Mouse (Mus musculus): ENCODE data around the gene Vmac.

Vmac gene

DNA sequence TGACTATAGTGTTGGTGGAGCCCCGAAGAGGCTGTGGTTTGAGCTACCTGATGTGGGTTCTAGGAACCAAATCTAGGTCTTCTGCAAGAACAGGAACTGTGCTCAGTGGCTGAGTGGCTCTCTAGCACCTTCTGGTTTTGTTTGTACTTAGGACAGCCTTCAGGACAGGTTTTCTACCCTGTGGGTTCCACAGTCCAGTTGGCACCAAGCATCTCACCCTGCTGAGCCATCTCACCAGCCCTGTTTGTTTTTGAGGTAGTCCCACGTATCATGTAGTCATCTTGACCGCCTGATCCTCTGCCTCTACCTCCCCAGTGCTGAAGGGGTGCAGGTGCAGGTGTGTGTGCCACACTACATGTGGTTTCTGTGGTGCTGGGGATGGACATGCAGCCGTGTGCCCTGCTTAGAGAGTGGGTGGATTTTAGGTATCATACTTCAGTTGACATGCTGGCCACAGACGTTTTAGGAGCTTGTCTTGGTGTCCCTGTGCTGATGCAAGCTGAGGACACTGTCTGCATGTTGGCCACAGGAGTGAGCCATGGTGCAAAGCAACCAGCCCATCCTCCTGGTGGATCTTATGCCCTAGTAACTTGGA lies 34.2 kb downstream of the Vmac start:
- no peak for DNase-seq

GRCm38 (mm10) chr17:56682880-56683279 lies 34.9 kb downstream of the Vmac start:
- DNase-seq: no peak

GRCm38 (mm10) chr17:56681791-56682190 lies 36.0 kb downstream of the Vmac start:
- no peak for DNase-seq

DNA sequence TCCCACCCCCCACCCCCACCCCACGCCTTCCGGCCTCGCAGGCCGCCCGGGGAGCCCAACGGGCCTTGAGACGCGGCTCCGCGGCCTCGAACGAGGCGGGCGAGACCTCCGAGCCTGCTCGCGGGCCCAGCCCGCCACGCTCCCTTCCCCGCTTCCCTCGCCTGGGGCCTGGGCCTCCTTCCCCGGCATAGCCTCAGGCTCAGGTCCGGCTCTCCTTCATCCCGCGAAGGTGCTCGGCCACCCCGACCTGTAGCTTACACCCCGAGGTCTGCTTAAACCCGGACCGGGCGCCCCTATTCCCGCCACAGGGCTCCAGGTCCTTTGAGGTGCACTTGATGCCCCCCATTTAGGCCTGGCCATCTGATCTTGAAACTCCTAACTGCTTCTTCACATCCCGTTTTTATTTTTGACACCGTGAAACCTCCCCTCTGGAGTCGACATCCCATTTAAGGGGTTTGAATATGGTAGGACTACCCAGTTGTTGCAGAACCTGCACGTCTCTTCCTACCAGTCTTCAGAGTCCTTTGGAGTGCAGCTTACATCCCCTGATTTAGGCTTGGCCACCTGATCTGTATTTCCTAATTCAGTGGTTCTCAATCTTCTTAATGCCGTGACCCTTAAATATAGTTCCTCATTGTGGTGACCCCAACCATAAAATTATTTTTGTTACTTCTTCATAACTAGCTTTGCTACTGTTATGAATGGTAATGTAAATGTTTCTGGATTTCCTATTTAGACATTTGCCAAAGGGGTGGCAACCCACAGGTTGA lies 44.0 kb downstream of the Vmac start:
- DNase-seq: no peak

GRCm38 (mm10) chr17:56672941-56673646 lies 44.7 kb downstream of the Vmac start, which contains the start of gene Ranbp3:
Ranbp3 (plus strand) TSS chr17:56673294.
- peak; percentile 100 for DNase-seq

GRCm38 (mm10) chr17:56669766-56670165 lies 48.1 kb downstream of the Vmac start:
- DNase-seq: no peak

- peak; percentile 91 for DNase-seq
Measured at GRCm38 (mm10) chr17:56668384-56669144, 49.3 kb downstream of the Vmac start.

GRCm38 (mm10) chr17:56667591-56667990 lies 50.2 kb downstream of the Vmac start:
- DNase-seq: no peak

DNA sequence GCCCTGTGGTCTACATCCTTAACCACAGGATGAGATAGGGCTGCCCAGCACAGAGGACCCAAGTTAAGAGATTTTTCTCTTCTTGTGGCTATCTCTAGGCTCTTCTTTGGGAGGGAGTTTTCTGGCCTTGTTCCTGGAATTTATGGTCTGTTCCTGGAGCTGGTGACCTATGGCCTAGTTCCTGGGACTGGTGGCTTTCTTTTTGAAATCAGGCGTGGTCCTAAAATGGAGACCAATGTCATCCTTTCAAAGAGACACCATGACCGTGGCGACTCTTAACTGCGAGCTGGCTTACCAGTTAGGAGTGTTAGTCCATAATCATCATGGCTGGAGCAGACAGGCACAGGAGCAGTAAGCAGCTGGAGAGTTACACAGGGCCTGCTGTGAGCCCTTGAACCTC lies 51.4 kb downstream of the Vmac start:
- no peak for DNase-seq

DNA sequence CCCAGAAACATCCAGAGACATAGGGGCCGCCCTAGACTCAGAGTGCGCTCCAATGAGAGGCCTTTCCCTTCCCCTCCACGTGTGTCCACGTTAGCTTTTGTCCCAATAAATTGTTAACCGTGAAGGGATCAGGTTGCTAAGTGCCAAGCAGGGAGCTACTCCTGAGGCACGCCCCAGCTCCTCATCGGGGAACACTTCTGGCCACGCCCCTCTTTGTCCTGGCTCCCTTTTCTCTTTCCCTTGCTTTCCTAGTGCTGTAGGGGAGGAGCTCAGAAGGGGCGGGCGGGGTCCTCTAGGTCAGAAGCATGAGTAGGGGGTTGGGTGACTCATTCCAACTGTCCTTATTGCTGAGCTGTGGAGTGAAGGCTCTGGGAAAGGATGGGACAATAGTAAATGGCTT lies 53.5 kb downstream of the Vmac start:
- peak; percentile 77 for DNase-seq
